8 mouse cellular contexts compared by ENCODE assay signal in genomic region chr14:120061096-120061495, GRCm38 (mm10). TPM values are rescaled to one million over a fixed set of nuclear protein-coding genes. Genes with fewer than 3 reads are reported as not detected.
DNase-seq lines count a peak whose midpoint lies in the region; ATAC-seq and TF ChIP-seq lines count a peak whose summit lies in the region.

No protein-coding gene starts in this region.

- intact Hi-C loops in heart, postnatal 36 days (cut with DNase I) = no loop called here
- intact Hi-C loops in left cerebral cortex, postnatal 10 days (cut with DNase I) = no loop called here

- H3K4me3 ChIP-seq in ES-Bruce4 (ENCODE audit: low read depth, low read length) = no peak overlapping the region
- no peak overlapping the region for H3K4me3 ChIP-seq in forebrain, embryonic 14.5 days (ENCODE audit: low read depth, low read length)

- no peak for TF ChIP-seq POLR2A in ES-Bruce4 (IDR thresholded peaks at IDR 0.05; ENCODE audit: insufficient read depth, low read length)

- TF ChIP-seq CTCF in ES-Bruce4 (IDR thresholded peaks at IDR 0.05; ENCODE audit: low read depth, low read length) = peak; percentile 62

- DNase-seq in heart, postnatal 36 days = peak; percentile 12 to 23
- DNase-seq in heart, adult 9 months (ENCODE audit: low spot score in 2 of 2) = no peak
- peak; percentile 73 for DNase-seq in forebrain, embryonic 14.5 days (ENCODE audit: low spot score)
- DNase-seq in left cerebral cortex, postnatal 10 days (ENCODE audit: extremely low spot score in 1 of 2, low spot score in 2 of 2) = peak; percentile 52 to 73
- peak; percentile 40 for DNase-seq in ovary, postnatal 36 days (ENCODE audit: low spot score)

- TF ChIP-seq EP300 in ES-Bruce4 (IDR thresholded peaks at IDR 0.05; ENCODE audit: insufficient read depth, low read depth, low read length) = no peak

- H3K27ac ChIP-seq in ES-Bruce4 (ENCODE audit: insufficient read depth, low read length) = no peak overlapping the region
- no peak overlapping the region for H3K27ac ChIP-seq in forebrain, embryonic 14.5 days (ENCODE audit: low read depth, low read length)

- no peaks in the 10 kb centered on the region for H3K4me1 ChIP-seq in ES-Bruce4 (ENCODE audit: control insufficient read depth, insufficient read depth, low read length)
- H3K4me1 ChIP-seq in forebrain, embryonic 14.5 days (ENCODE audit: control insufficient read depth, insufficient read depth, low read length) = no peaks in the 10 kb centered on the region

- H3K9me3 ChIP-seq in ES-Bruce4 (replicated peaks; ENCODE audit: control insufficient read depth, insufficient read depth, low read length, poor library complexity, severe bottlenecking) = no peaks in the 10 kb centered on the region
- 0 out of 2 replicates have a peak, but pooled peaks cover 2% of the 10 kb centered on the region for H3K9me3 ChIP-seq in forebrain, embryonic 14.5 days (replicated peaks; ENCODE audit: control insufficient read depth, low read length)

- no peak overlapping the region for H3K9ac ChIP-seq in ES-Bruce4 (ENCODE audit: low read depth, poor library complexity, severe bottlenecking)
- H3K9ac ChIP-seq in forebrain, embryonic 14.5 days (ENCODE audit: low read length) = no peak overlapping the region

- H3K27me3 ChIP-seq in ES-Bruce4 (ENCODE audit: control insufficient read depth, insufficient read depth, low read length, poor library complexity, severe bottlenecking) = no peaks in the 10 kb centered on the region
- no peaks in the 10 kb centered on the region for H3K27me3 ChIP-seq in forebrain, embryonic 14.5 days (replicated peaks; ENCODE audit: control insufficient read depth, insufficient read depth, low read length)

- H3K36me3 ChIP-seq in ES-Bruce4 (ENCODE audit: control insufficient read depth, insufficient read depth, low read length, poor library complexity, severe bottlenecking) = no peaks in the 10 kb centered on the region
- H3K36me3 ChIP-seq in forebrain, embryonic 14.5 days (ENCODE audit: control insufficient read depth, insufficient read depth, low read length) = no peaks in the 10 kb centered on the region

- H3K4me2 ChIP-seq in forebrain, embryonic 14.5 days (ENCODE audit: low read length) = no peak overlapping the region

- 0 out of 2 replicates have a peak, but pooled peaks have one; percentile 45 for ATAC-seq in cerebellum, adult (ENCODE audit: insufficient number of reproducible peaks, low FRiP score, low TSS enrichment)
- peak; percentile 70 for ATAC-seq in forebrain, embryonic 14.5 days
- no peak for ATAC-seq in inflammation-experienced regulatory T-cells, adult 6 months

- WGBS in forebrain, embryonic 14.5 days = 61% methylated on average over 9 of the region's 9 CpGs

RNA-seq across cellular contexts. Expression of gene Oxgr1, which starts 18.9 kb away (rescaled TPM):
- not detected for total RNA-seq in heart, postnatal 36 days (2021)
- not detected in 2 replicates for polyA plus RNA-seq in ES-Bruce4 (2011; ENCODE audit: insufficient read depth, insufficient read length, low read depth, missing spikeins)
- polyA plus RNA-seq in forebrain, embryonic 14.5 days (2014; fragmentation: Nextera tagmentation; extraction: Ambion mirVana) = not detected in 2 replicates
- under 1 TPM in 1 of 2 experiments, not detected in 1; 0.09 TPM for total RNA-seq in left cerebral cortex, postnatal 10 days (2021)
- polyA plus RNA-seq in inflammation-experienced regulatory T-cells, adult 6 months (2017; shearing (Covaris generic)) = not detected

Comparison
In these comparisons a context has a peak if more than half of its experiments do, and no peak if none do; other contexts are left out.
1. DNase-seq: peak in heart, postnatal 36 days (2 of 2), forebrain, embryonic 14.5 days (single experiment), left cerebral cortex, postnatal 10 days (2 of 2) and ovary, postnatal 36 days (single experiment); none in heart, adult 9 months (0 of 2).